Mouse (Mus musculus): ENCODE results near the gene Srp68. TPM values are rescaled to one million over a fixed set of nuclear protein-coding genes. Genes with fewer than 3 reads are reported as not detected.

The Srp68 gene
- polyA plus RNA-seq, 1 experiment: 83.0 TPM

GRCm38 (mm10) chr11:116285770-116286191 lies 11.8 kb upstream of the Srp68 start:
- no peak overlapping the region for H3ac ChIP-seq (ENCODE audit: control insufficient read depth, insufficient read length)
- H3K79me2 ChIP-seq (ENCODE audit: control insufficient read depth, insufficient read depth): no peaks in the 10 kb centered on the region
- H3K4me2 ChIP-seq (ENCODE audit: low read depth): peak overlapping the region; percentile 34
- peaks cover 15% of the 10 kb centered on the region for H3K27me3 ChIP-seq (ENCODE audit: control insufficient read depth, insufficient read depth, insufficient read length)
- H3K4me3 ChIP-seq: no peak overlapping the region
- TF ChIP-seq TCF12 (IDR thresholded peaks at IDR 0.05; ENCODE audit: insufficient read depth, poor library complexity, severe bottlenecking) (peak; percentile 94), REST (IDR thresholded peaks at IDR 0.05; ENCODE audit: insufficient read depth, insufficient read length) (no peak), MAX (IDR thresholded peaks at IDR 0.05; ENCODE audit: low read depth) (no peak), TCF3 (IDR thresholded peaks at IDR 0.05; ENCODE audit: insufficient read length, low read depth) (peak; percentile 95), POLR2AphosphoS2 (IDR thresholded peaks at IDR 0.05; ENCODE audit: insufficient read length, low read depth) (peak; percentile 72), USF1 (IDR thresholded peaks at IDR 0.05; ENCODE audit: low read depth) (no peak), MYOD1 (IDR thresholded peaks at IDR 0.05; ENCODE audit: control insufficient read depth in 1 of 3, insufficient read length in 2 of 3, low read depth in 2 of 3) (peak; percentile 99 to 100 (median 99)), POLR2A (IDR thresholded peaks at IDR 0.05; ENCODE audit: insufficient read length, low read depth) (peak; percentile 26), CEBPB (IDR thresholded peaks at IDR 0.05; ENCODE audit: insufficient read depth, poor library complexity, severe bottlenecking) (no peak), MYOG (IDR thresholded peaks at IDR 0.05; ENCODE audit: control insufficient read depth in 1 of 3, insufficient read depth in 1 of 3, insufficient read length in 2 of 3, low read depth in 2 of 3) (peak; percentile 82 to 96 (median 95))
- H3K36me3 ChIP-seq (ENCODE audit: control insufficient read depth, insufficient read depth): no peaks in the 10 kb centered on the region

GRCm38 (mm10) chr11:116283982-116284381 lies 10.0 kb upstream of the Srp68 start:
- no peaks in the 10 kb centered on the region for H3K36me3 ChIP-seq (ENCODE audit: control insufficient read depth, insufficient read depth)
- H3ac ChIP-seq (ENCODE audit: control insufficient read depth, insufficient read length): no peak overlapping the region
- H3K27me3 ChIP-seq (ENCODE audit: control insufficient read depth, insufficient read depth, insufficient read length): peaks cover 15% of the 10 kb centered on the region
- H3K79me2 ChIP-seq (ENCODE audit: control insufficient read depth, insufficient read depth): no peaks in the 10 kb centered on the region
- no peak for TF ChIP-seq CEBPB (IDR thresholded peaks at IDR 0.05; ENCODE audit: insufficient read depth, poor library complexity, severe bottlenecking)
- no peak for TF ChIP-seq REST (IDR thresholded peaks at IDR 0.05; ENCODE audit: insufficient read depth, insufficient read length)
- TF ChIP-seq E2F4 (IDR thresholded peaks at IDR 0.05; ENCODE audit: insufficient read depth): no peak
- TF ChIP-seq TCF12 (IDR thresholded peaks at IDR 0.05; ENCODE audit: insufficient read depth, poor library complexity, severe bottlenecking): no peak
- TF ChIP-seq MAX (IDR thresholded peaks at IDR 0.05; ENCODE audit: low read depth): no peak
- TF ChIP-seq TCF3 (IDR thresholded peaks at IDR 0.05; ENCODE audit: insufficient read length, low read depth): no peak
- no peak for TF ChIP-seq POLR2AphosphoS2 (IDR thresholded peaks at IDR 0.05; ENCODE audit: insufficient read length, low read depth)
- TF ChIP-seq MYOD1 (IDR thresholded peaks at IDR 0.05; ENCODE audit: control insufficient read depth in 1 of 3, insufficient read length in 2 of 3, low read depth in 2 of 3): no peak
- TF ChIP-seq MYOG (IDR thresholded peaks at IDR 0.05; ENCODE audit: control insufficient read depth in 1 of 3, insufficient read depth in 1 of 3, insufficient read length in 2 of 3, low read depth in 2 of 3): no peak
- TF ChIP-seq POLR2A (IDR thresholded peaks at IDR 0.05; ENCODE audit: insufficient read length, low read depth): no peak
- no peak for TF ChIP-seq USF1 (IDR thresholded peaks at IDR 0.05; ENCODE audit: low read depth)
- no peak for TF ChIP-seq SRF (IDR thresholded peaks at IDR 0.05; ENCODE audit: control insufficient read depth, insufficient read length, low read depth)
- no peak overlapping the region for H3K4me3 ChIP-seq
- no peak overlapping the region for H3K4me2 ChIP-seq (ENCODE audit: low read depth)

GRCm38 (mm10) chr11:116282912-116283521 lies 9.0 kb upstream of the Srp68 start:
- Histone ChIP-seq H3K4me3 (no peak overlapping the region), H3K4me2 (ENCODE audit: low read depth) (no peak overlapping the region), H3K36me3 (ENCODE audit: control insufficient read depth, insufficient read depth) (no peaks in the 10 kb centered on the region), H3ac (ENCODE audit: control insufficient read depth, insufficient read length) (no peak overlapping the region), H3K27me3 (ENCODE audit: control insufficient read depth, insufficient read depth, insufficient read length) (peaks cover 15% of the 10 kb centered on the region), H3K79me2 (ENCODE audit: control insufficient read depth, insufficient read depth) (no peaks in the 10 kb centered on the region)
- peak in 1 of 3 experiments; percentile 33 for TF ChIP-seq MYOG (IDR thresholded peaks at IDR 0.05; ENCODE audit: control insufficient read depth in 1 of 3, insufficient read depth in 1 of 3, insufficient read length in 2 of 3, low read depth in 2 of 3)
- TF ChIP-seq POLR2AphosphoS2 (IDR thresholded peaks at IDR 0.05; ENCODE audit: insufficient read length, low read depth): peak; percentile 81
- no peak for TF ChIP-seq TCF12 (IDR thresholded peaks at IDR 0.05; ENCODE audit: insufficient read depth, poor library complexity, severe bottlenecking)
- TF ChIP-seq POLR2A (IDR thresholded peaks at IDR 0.05; ENCODE audit: insufficient read length, low read depth): no peak
- TF ChIP-seq MAX (IDR thresholded peaks at IDR 0.05; ENCODE audit: low read depth): no peak
- TF ChIP-seq CEBPB (IDR thresholded peaks at IDR 0.05; ENCODE audit: insufficient read depth, poor library complexity, severe bottlenecking): no peak

- no peaks in the 10 kb centered on the region for H3K36me3 ChIP-seq (ENCODE audit: control insufficient read depth, insufficient read depth)
- H3K4me3 ChIP-seq: no peak overlapping the region
- H3K4me2 ChIP-seq (ENCODE audit: low read depth): no peak overlapping the region
- H3K27me3 ChIP-seq (ENCODE audit: control insufficient read depth, insufficient read depth, insufficient read length): peaks cover 15% of the 10 kb centered on the region
- no peaks in the 10 kb centered on the region for H3K79me2 ChIP-seq (ENCODE audit: control insufficient read depth, insufficient read depth)
- no peak overlapping the region for H3ac ChIP-seq (ENCODE audit: control insufficient read depth, insufficient read length)
- TF ChIP-seq E2F4 (IDR thresholded peaks at IDR 0.05; ENCODE audit: insufficient read depth) (no peak), MYOD1 (IDR thresholded peaks at IDR 0.05; ENCODE audit: control insufficient read depth in 1 of 3, insufficient read length in 2 of 3, low read depth in 2 of 3) (no peak), POLR2A (IDR thresholded peaks at IDR 0.05; ENCODE audit: insufficient read length, low read depth) (no peak), TCF12 (IDR thresholded peaks at IDR 0.05; ENCODE audit: insufficient read depth, poor library complexity, severe bottlenecking) (no peak), SRF (IDR thresholded peaks at IDR 0.05; ENCODE audit: control insufficient read depth, insufficient read length, low read depth) (no peak), MAX (IDR thresholded peaks at IDR 0.05; ENCODE audit: low read depth) (no peak), POLR2AphosphoS2 (IDR thresholded peaks at IDR 0.05; ENCODE audit: insufficient read length, low read depth) (no peak), CEBPB (IDR thresholded peaks at IDR 0.05; ENCODE audit: insufficient read depth, poor library complexity, severe bottlenecking) (no peak), MYOG (IDR thresholded peaks at IDR 0.05; ENCODE audit: control insufficient read depth in 1 of 3, insufficient read depth in 1 of 3, insufficient read length in 2 of 3, low read depth in 2 of 3) (no peak), USF1 (IDR thresholded peaks at IDR 0.05; ENCODE audit: low read depth) (no peak)
These were observed 8.1 kb upstream of the Srp68 start for GRCm38 (mm10) chr11:116282089-116282488.
